Mouse (Mus musculus) midbrain, embryonic 12.5 days (tissue): Measurements from ENCODE around the gene Nln. TPM values are rescaled to one million over a fixed set of nuclear protein-coding genes. Genes with fewer than 3 reads are reported as not detected.

Experiments
- ATAC-seq: fragments of 200-750 bp; cut with Nextera tagmentation; 2 replicates; pipeline ENCODE4 v1.8.0; 2017; ENCODE audit warnings: low read depth, moderate TSS enrichment, moderate library complexity; ENCODE audit not compliant: low FRiP score
- H3K27ac ChIP-seq: fragments of 300-500 bp; sonication (generic); replicated peaks from 2 replicates; pipeline ENCODE4 v1.5.1; 2016; ENCODE audit warnings: mild to moderate bottlenecking
- H3K27me3 ChIP-seq: fragments of 300-500 bp; sonication (generic); 2 replicates; pipeline ENCODE4 v1.6.1; 2016; ENCODE audit warnings: mild to moderate bottlenecking
- H3K36me3 ChIP-seq: fragments of 300-500 bp; sonication (generic); 2 replicates; pipeline ENCODE4 v1.6.1; 2016
- H3K4me1 ChIP-seq: fragments of 300-500 bp; sonication (generic); 2 replicates; pipeline ENCODE4 v1.6.1; 2016
- H3K4me2 ChIP-seq: fragments of 300-500 bp; sonication (generic); replicated peaks from 2 replicates; pipeline ENCODE4 v1.6.1; 2016; ENCODE audit warnings: mild to moderate bottlenecking, moderate library complexity
- H3K4me3 ChIP-seq: fragments of 300-500 bp; sonication (generic); 2 replicates; pipeline ENCODE4 v1.5.1; 2016; ENCODE audit warnings: mild to moderate bottlenecking
- H3K9ac ChIP-seq: fragments of 300-500 bp; sonication (generic); replicated peaks from 2 replicates; pipeline ENCODE4 v1.6.1; 2016; ENCODE audit warnings: mild to moderate bottlenecking, moderate library complexity
- H3K9me3 ChIP-seq: fragments of 300-500 bp; sonication (generic); 2 replicates; pipeline ENCODE4 v1.6.1; 2016; ENCODE audit warnings: mild to moderate bottlenecking
- WGBS: fragments of 180-500 bp; shearing (Covaris S2); methylation state at CpG from one replicate; pipeline ENCODE4 v1.1.7; 2016; 5-methylcytosine and 5-hydroxymethylcytosine counted together
- polyA plus RNA-seq: library from polyadenylated mRNA; unstranded; fragments of >200 nt; fragmentation: Nextera tagmentation; extraction: Ambion mirVana; gene quantifications from 2 replicates; pipeline ENCODE4 v1.2.1, GENCODE M21; 2016

Nln gene
- polyA plus RNA-seq, 1 experiment from 2014 or later: 27.4 TPM

- no peak for ATAC-seq
- H3K9me3 ChIP-seq: no peaks in the 10 kb centered on the region
- H3K27me3 ChIP-seq: no peaks in the 10 kb centered on the region
- H3K36me3 ChIP-seq: 0 out of 2 replicates have a peak, but pooled peaks cover 2% of the 10 kb centered on the region
- 96% methylated on average over 7 of the region's 7 CpGs for WGBS
- H3K9ac ChIP-seq: no peak overlapping the region
- H3K4me1 ChIP-seq: peaks cover 4% of the 10 kb centered on the region; the same call in 1 of the 2 replicates
- no peak overlapping the region for H3K27ac ChIP-seq
- H3K4me2 ChIP-seq: no peak overlapping the region
- no peak overlapping the region for H3K4me3 ChIP-seq
Measured at GRCm38 (mm10) chr13:104038891-104039290, 70.5 kb downstream of the Nln start.

DNA sequence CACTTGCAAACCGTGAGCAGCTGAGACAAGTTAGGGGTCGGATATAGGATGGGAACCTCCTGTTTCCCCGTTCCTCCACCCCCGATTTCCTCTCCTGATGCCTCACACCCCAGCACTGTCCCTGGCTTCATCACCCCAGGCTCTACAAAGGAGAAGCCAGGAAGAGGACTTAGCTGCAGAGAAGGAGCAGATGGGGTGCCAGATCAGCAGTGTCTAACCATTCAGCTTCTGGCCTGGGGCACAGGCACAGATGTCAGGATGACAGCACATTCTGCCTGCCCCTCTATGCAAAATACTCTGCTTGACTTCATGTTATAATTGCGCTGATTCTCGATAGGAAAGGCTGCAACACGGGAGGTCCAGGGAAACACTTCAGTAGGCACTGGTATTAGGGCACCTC is 71.1 kb downstream of the Nln start:
- Histone ChIP-seq H3K4me1 (peaks cover 4% of the 10 kb centered on the region; the same call in 1 of the 2 replicates), H3K27me3 (no peaks in the 10 kb centered on the region), H3K9me3 (no peaks in the 10 kb centered on the region), H3K9ac (no peak overlapping the region), H3K4me3 (no peak overlapping the region), H3K36me3 (0 out of 2 replicates have a peak, but pooled peaks cover 2% of the 10 kb centered on the region), H3K4me2 (no peak overlapping the region), H3K27ac (no peak overlapping the region)
- WGBS: 86% methylated on average over 7 of the region's 7 CpGs
- ATAC-seq: 0 out of 2 replicates have a peak, but pooled peaks have one; percentile 62

GRCm38 (mm10) chr13:104037531-104038290 is 71.7 kb downstream of the Nln start:
- Histone ChIP-seq H3K27me3 (no peaks in the 10 kb centered on the region), H3K9ac (no peak overlapping the region), H3K4me3 (no peak overlapping the region), H3K9me3 (no peaks in the 10 kb centered on the region), H3K36me3 (peaks cover 7% of the 10 kb centered on the region; the same call in 1 of the 2 replicates), H3K4me1 (peaks cover 8% of the 10 kb centered on the region), H3K4me2 (no peak overlapping the region), H3K27ac (no peak overlapping the region)
- ATAC-seq: no peak
- whole genome bisulfite sequencing: 67% methylated on average over 9 of the region's 9 CpGs

- H3K27ac ChIP-seq: no peak overlapping the region
- ATAC-seq: no peak
- peaks cover 11% of the 10 kb centered on the region for H3K4me1 ChIP-seq
- WGBS: 80% methylated on average over 23 of the region's 23 CpGs
- H3K27me3 ChIP-seq: no peaks in the 10 kb centered on the region
- no peaks in the 10 kb centered on the region for H3K9me3 ChIP-seq
- H3K9ac ChIP-seq: no peak overlapping the region
- peaks cover 7% of the 10 kb centered on the region; the same call in 1 of the 2 replicates for H3K36me3 ChIP-seq
- H3K4me2 ChIP-seq: no peak overlapping the region
- no peak overlapping the region for H3K4me3 ChIP-seq
Measured at GRCm38 (mm10) chr13:104036494-104037290, 72.7 kb downstream of the Nln start.

DNA sequence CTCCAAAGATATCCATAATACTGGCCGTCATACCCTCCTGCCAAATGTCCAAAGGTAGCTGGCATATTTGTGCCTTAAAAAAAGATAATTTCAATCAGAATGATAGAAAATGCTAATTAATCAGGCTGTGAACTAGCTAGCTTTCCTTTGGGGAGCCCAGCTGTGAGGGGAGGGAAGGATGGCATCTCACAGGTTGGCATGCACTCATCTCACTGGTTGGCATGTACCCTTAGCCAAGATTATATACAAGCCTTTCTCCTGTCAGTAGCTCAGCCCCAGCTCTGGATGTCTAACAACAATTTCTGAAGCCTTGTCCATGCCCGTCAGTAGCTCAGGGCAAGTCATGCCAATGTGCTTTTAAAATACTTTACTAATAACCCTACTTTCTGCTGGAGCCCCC is 73.8 kb downstream of the Nln start:
- Histone ChIP-seq H3K27me3 (no peaks in the 10 kb centered on the region), H3K9ac (no peak overlapping the region), H3K4me3 (no peak overlapping the region), H3K27ac (no peak overlapping the region), H3K4me2 (no peak overlapping the region), H3K36me3 (peaks cover 7% of the 10 kb centered on the region; the same call in 1 of the 2 replicates), H3K4me1 (peaks cover 11% of the 10 kb centered on the region), H3K9me3 (no peaks in the 10 kb centered on the region)
- no peak for ATAC-seq
- 89% methylated on average over 2 of the region's 2 CpGs for WGBS

- H3K27ac ChIP-seq: no peak overlapping the region
- no peak for ATAC-seq
- WGBS: 68% methylated on average over 6 of the region's 6 CpGs
Measured at GRCm38 (mm10) chr13:104034854-104035253, 74.6 kb downstream of the Nln start.

DNA sequence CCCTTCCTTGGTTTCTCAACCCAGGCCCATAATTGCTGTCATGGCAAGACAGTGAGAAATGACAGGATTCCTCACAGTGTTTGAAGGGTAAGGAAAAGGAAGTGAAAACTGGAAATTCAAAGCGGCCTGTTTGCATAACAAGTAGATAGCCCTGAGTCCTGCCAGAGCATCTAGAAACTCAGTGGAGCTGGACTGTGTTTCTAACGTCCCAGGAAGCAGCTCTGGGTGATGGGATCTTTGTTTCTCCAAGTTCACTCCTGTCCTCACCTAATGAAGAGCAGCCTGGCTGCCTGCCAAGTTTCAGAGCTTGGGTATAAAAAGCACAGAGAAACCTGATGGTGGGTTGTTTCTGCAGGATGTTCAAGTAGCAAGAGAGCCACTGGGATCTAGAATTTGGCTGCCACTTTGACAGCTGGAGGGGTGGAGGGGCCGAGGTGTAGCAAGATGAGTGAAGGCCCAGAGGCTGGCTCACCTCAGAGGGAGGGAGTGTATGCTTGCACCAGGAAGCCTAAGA is 76.7 kb downstream of the Nln start:
- Histone ChIP-seq H3K4me3 (no peak overlapping the region), H3K4me1 (peaks cover 7% of the 10 kb centered on the region; the same call in 1 of the 2 replicates), H3K9ac (no peak overlapping the region), H3K9me3 (no peaks in the 10 kb centered on the region), H3K36me3 (peaks cover 7% of the 10 kb centered on the region; the same call in 1 of the 2 replicates), H3K27ac (no peak overlapping the region), H3K4me2 (no peak overlapping the region), H3K27me3 (no peaks in the 10 kb centered on the region)
- ATAC-seq: no peak
- 71% methylated on average over 3 of the region's 3 CpGs for WGBS

More at GRCm38 (mm10) chr13:104034854-104035253, 74.6 kb downstream of the Nln start:
- Histone ChIP-seq H3K36me3 (peaks cover 7% of the 10 kb centered on the region; the same call in 1 of the 2 replicates), H3K27me3 (no peaks in the 10 kb centered on the region), H3K4me3 (no peak overlapping the region), H3K9me3 (no peaks in the 10 kb centered on the region), H3K9ac (no peak overlapping the region), H3K4me1 (peaks cover 11% of the 10 kb centered on the region), H3K4me2 (no peak overlapping the region)

- Histone ChIP-seq H3K9me3 (no peaks in the 10 kb centered on the region), H3K4me2 (no peak overlapping the region), H3K9ac (no peak overlapping the region), H3K4me1 (peaks cover 7% of the 10 kb centered on the region; the same call in 1 of the 2 replicates), H3K27ac (no peak overlapping the region), H3K36me3 (peaks cover 7% of the 10 kb centered on the region; the same call in 1 of the 2 replicates), H3K27me3 (peaks cover 2% of the 10 kb centered on the region; the same call in 1 of the 2 replicates), H3K4me3 (no peak overlapping the region)
- WGBS: 76% methylated on average over 12 of the region's 12 CpGs
- ATAC-seq: peak; percentile 49
Measured at GRCm38 (mm10) chr13:104031821-104032331, 77.5 kb downstream of the Nln start.

DNA sequence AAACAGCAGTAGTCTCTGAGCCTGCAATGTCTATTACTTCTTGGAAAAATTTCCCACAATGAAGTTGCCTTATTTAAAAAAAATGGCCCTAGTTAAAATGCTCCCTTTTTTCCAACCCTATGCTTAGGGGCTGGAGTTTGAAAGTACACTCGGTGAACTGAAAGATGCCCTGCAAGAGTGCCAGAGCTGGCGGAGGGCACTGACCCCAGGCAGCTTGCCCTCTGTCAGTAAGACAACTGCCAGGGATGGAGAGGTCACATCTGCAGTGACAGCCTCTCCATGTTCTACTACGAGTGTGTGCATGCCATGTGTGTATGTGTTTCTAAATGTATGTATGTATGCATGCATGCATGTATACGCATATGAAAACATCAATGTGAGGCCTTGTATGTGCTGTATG is 78.5 kb downstream of the Nln start:
- Histone ChIP-seq H3K36me3 (peaks cover 5% of the 10 kb centered on the region; the same call in 1 of the 2 replicates), H3K4me1 (peaks cover 7% of the 10 kb centered on the region; the same call in 1 of the 2 replicates), H3K27me3 (peaks cover 4% of the 10 kb centered on the region; the same call in 1 of the 2 replicates), H3K4me3 (no peak overlapping the region), H3K4me2 (no peak overlapping the region), H3K9ac (no peak overlapping the region), H3K27ac (no peak overlapping the region), H3K9me3 (no peaks in the 10 kb centered on the region)
- 86% methylated on average over 4 of the region's 4 CpGs for WGBS
- no peak for ATAC-seq

DNA sequence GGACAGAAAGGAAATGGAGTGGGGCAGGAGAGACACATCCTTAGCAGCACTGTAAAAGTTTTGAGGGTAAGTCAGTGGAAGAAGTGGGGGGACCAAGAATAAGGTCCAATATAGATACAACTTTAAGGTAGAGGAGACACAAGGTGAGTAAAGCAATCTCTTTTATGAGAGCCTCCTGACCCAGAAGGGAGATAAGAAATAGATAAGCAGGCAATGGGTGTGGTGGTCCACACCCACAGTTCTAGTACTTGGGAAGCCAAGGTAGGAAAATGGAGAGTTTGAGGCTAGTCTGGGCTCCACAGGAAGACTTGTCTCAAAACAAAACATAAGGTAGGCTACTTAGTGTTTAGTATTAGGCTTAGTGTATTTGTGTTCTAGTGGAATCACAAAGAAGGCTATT is 79.9 kb downstream of the Nln start:
- H3K9ac ChIP-seq: no peak overlapping the region
- no peak for ATAC-seq

DNA sequence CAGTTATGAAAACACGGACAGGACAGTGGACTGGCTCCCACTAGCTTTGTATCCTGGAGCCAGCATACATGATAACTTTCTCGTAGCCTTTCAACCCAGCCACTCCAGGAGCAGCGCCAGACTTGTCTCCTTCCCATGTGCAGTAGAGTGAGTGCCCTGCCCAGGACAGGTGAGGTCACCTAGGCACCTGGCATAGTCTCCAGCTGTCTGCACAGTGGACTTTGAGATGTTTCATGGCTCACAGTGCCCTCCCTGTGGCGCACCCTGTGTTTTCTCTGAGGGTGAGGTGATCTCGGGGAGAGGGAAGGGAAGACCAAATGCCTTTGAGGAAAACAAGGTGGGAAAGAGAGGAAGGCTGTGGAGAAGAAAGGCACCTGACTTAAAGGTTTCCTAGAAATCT is 80.3 kb downstream of the Nln start:
- Histone ChIP-seq H3K9me3 (no peaks in the 10 kb centered on the region), H3K4me3 (no peak overlapping the region), H3K27me3 (peaks cover 4% of the 10 kb centered on the region; the same call in 1 of the 2 replicates), H3K36me3 (peaks cover 5% of the 10 kb centered on the region; the same call in 1 of the 2 replicates), H3K27ac (no peak overlapping the region), H3K4me2 (no peak overlapping the region), H3K4me1 (peaks cover 7% of the 10 kb centered on the region; the same call in 1 of the 2 replicates), H3K9ac (no peak overlapping the region)
- ATAC-seq: no peak
- WGBS: 89% methylated on average over 5 of the region's 5 CpGs

More for the DNA sequence above, 79.9 kb downstream of the Nln start:
- no peak overlapping the region for H3K4me3 ChIP-seq
- no peaks in the 10 kb centered on the region for H3K9me3 ChIP-seq
- no peak overlapping the region for H3K27ac ChIP-seq
- peaks cover 5% of the 10 kb centered on the region; the same call in 1 of the 2 replicates for H3K36me3 ChIP-seq
- H3K4me1 ChIP-seq: peaks cover 7% of the 10 kb centered on the region; the same call in 1 of the 2 replicates
- peaks cover 4% of the 10 kb centered on the region; the same call in 1 of the 2 replicates for H3K27me3 ChIP-seq
- no peak overlapping the region for H3K4me2 ChIP-seq
